Mouse (Mus musculus): ENCODE data around the gene Gpatch8.

- no peak for TF ChIP-seq CTCF (IDR thresholded peaks at IDR 0.05; ENCODE audit: extremely low read depth, insufficient read length, insufficient replicate concordance, low read depth, low read length)
- TF ChIP-seq POLR2A (IDR thresholded peaks at IDR 0.05; ENCODE audit: low read depth, low read length): no peak
These were observed 1.2 kb upstream of the Gpatch8 start for GRCm38 (mm10) chr11:102557386-102557785.
